Mouse (Mus musculus) ES-E14 (cell line): ENCODE measurements at regions not wholly inside any gene's neighbourhood (a gene's known extent, or its start where the extent isn't known, plus 50 kb on each side); places are given as distances from the start of the nearest gene placed in this dataset.

ENCODE experiments used
- CHD2 ChIP-seq: IDR thresholded peaks from 2 replicates; pipeline ENCODE4 v1.6.1; 2014; ENCODE audit warnings: mild to moderate bottlenecking, low read depth, low read length, inconsistent platforms
- MAFK ChIP-seq: IDR thresholded peaks from 2 replicates; pipeline ENCODE4 v1.6.1; 2014; ENCODE audit warnings: mild to moderate bottlenecking, low read depth, low read length, inconsistent platforms; ENCODE audit not compliant: insufficient read depth

- TF ChIP-seq MAFK (no peak), CHD2 (no peak)
These were observed 743.6 kb downstream of the Stpg2 start for GRCm38 (mm10) chr3:139949096-139949495.
